Mouse (Mus musculus) heart, embryonic 10.5 days (tissue): ENCODE measurements around the gene Usp2. TPM values are rescaled to one million over a fixed set of nuclear protein-coding genes. Genes with fewer than 3 reads are reported as not detected.

ENCODE experiments used
- DNase-seq: peaks from one replicate; pipeline ENCODE4 v3.0.0-alpha.2; 2017; ENCODE audit warnings: low spot score
- H3K27ac ChIP-seq: fragments of 300-500 bp; sonication (generic); 2 replicates; pipeline ENCODE4 v1.5.1; 2016; ENCODE audit warnings: mild to moderate bottlenecking
- H3K27me3 ChIP-seq: fragments of 300-500 bp; sonication (generic); 2 replicates; pipeline ENCODE4 v1.6.1; 2016; ENCODE audit warnings: mild to moderate bottlenecking; ENCODE audit not compliant: poor library complexity, insufficient read depth, severe bottlenecking
- H3K36me3 ChIP-seq: fragments of 300-500 bp; sonication (generic); 2 replicates; pipeline ENCODE4 v1.6.1; 2016; ENCODE audit warnings: mild to moderate bottlenecking, moderate library complexity
- H3K4me1 ChIP-seq: fragments of 300-500 bp; sonication (generic); 2 replicates; pipeline ENCODE4 v1.6.1; 2016; ENCODE audit warnings: mild to moderate bottlenecking
- H3K4me3 ChIP-seq: fragments of 300-500 bp; sonication (generic); 2 replicates; pipeline ENCODE4 v1.5.1; 2016; ENCODE audit warnings: mild to moderate bottlenecking, moderate library complexity
- H3K9me3 ChIP-seq: fragments of 300-500 bp; sonication (generic); 2 replicates; pipeline ENCODE4 v1.6.1; 2016; ENCODE audit warnings: mild to moderate bottlenecking, moderate library complexity
- WGBS: fragments of 180-500 bp; shearing (Covaris S2); methylation state at CpG from one replicate; pipeline ENCODE4 v1.1.7; 2016; 5-methylcytosine and 5-hydroxymethylcytosine counted together
- polyA plus RNA-seq: library from polyadenylated mRNA; unstranded; fragments of >200 nt; fragmentation: Nextera tagmentation; extraction: Ambion mirVana; gene quantifications from 2 replicates; pipeline ENCODE4 v1.2.1, GENCODE M21; 2016

Usp2 gene
- polyA plus RNA-seq, 1 experiment from 2014 or later: 36.1 TPM

- H3K27me3 ChIP-seq: peaks cover 20% of the 10 kb centered on the region; the same call in 1 of the 2 replicates
- 32% methylated on average over 12 of the region's 12 CpGs for WGBS
- H3K36me3 ChIP-seq: peaks cover 46% of the 10 kb centered on the region
- peak overlapping the region; percentile 78; the same call in 1 of the 2 replicates for H3K4me3 ChIP-seq
- no peak for DNase-seq
- peak overlapping the region; percentile 92 for H3K27ac ChIP-seq
- peaks cover 64% of the 10 kb centered on the region for H3K4me1 ChIP-seq
- H3K9me3 ChIP-seq: no peaks in the 10 kb centered on the region
Observed at GRCm38 (mm10) chr9:44088877-44089608, 22.2 kb downstream of the Usp2 start.

GRCm38 (mm10) chr9:44093612-44094503 lies 27.0 kb downstream of the Usp2 start:
- Histone ChIP-seq H3K4me3 (no peak overlapping the region), H3K9me3 (no peaks in the 10 kb centered on the region), H3K27me3 (no peaks in the 10 kb centered on the region), H3K36me3 (peaks cover 52% of the 10 kb centered on the region), H3K27ac (no peak overlapping the region), H3K4me1 (peaks cover 47% of the 10 kb centered on the region)
- DNase-seq: peak; percentile 88
- WGBS: 40% methylated on average over 24 of the region's 24 CpGs

GRCm38 (mm10) chr9:44094737-44095136 lies 27.9 kb downstream of the Usp2 start:
- Histone ChIP-seq H3K4me3 (no peak overlapping the region), H3K27ac (no peak overlapping the region), H3K4me1 (peaks cover 38% of the 10 kb centered on the region), H3K36me3 (peaks cover 44% of the 10 kb centered on the region), H3K27me3 (no peaks in the 10 kb centered on the region), H3K9me3 (no peaks in the 10 kb centered on the region)
- DNase-seq: no peak
- 82% methylated on average over 3 of the region's 3 CpGs for WGBS

- H3K27ac ChIP-seq: peak overlapping the region; percentile 87; the same call in 1 of the 2 replicates
Observed at GRCm38 (mm10) chr9:44095781-44096180, 29.0 kb downstream of the Usp2 start.

GRCm38 (mm10) chr9:44096536-44096935 lies 29.7 kb downstream of the Usp2 start:
- WGBS: 32% methylated on average over 9 of the region's 9 CpGs
- Histone ChIP-seq H3K27me3 (no peaks in the 10 kb centered on the region), H3K9me3 (no peaks in the 10 kb centered on the region), H3K36me3 (peaks cover 27% of the 10 kb centered on the region), H3K4me3 (no peak overlapping the region), H3K27ac (peak overlapping the region; percentile 87), H3K4me1 (peaks cover 33% of the 10 kb centered on the region)
- peak; percentile 93 for DNase-seq

More at GRCm38 (mm10) chr9:44095781-44096180, 29.0 kb downstream of the Usp2 start:
- DNase-seq: no peak
- Histone ChIP-seq H3K4me3 (no peak overlapping the region), H3K9me3 (no peaks in the 10 kb centered on the region), H3K4me1 (peaks cover 33% of the 10 kb centered on the region), H3K27me3 (no peaks in the 10 kb centered on the region), H3K36me3 (peaks cover 34% of the 10 kb centered on the region)
- WGBS: 88% methylated on average over 9 of the region's 9 CpGs

- H3K36me3 ChIP-seq: peaks cover 22% of the 10 kb centered on the region
- H3K4me1 ChIP-seq: peaks cover 24% of the 10 kb centered on the region
- 74% methylated on average over 9 of the region's 9 CpGs for WGBS
- no peaks in the 10 kb centered on the region for H3K27me3 ChIP-seq
- no peak within 1 kb of the TSS for H3K4me3 ChIP-seq
- no peak for DNase-seq
- H3K9me3 ChIP-seq: no peaks in the 10 kb centered on the region
- no peak within 1 kb of the TSS for H3K27ac ChIP-seq
Observed at GRCm38 (mm10) chr9:44101490-44101889, 34.7 kb downstream of the Usp2 start, which contains the start of gene Mfrp. Mfrp (plus strand) TSS chr9:44101729.

GRCm38 (mm10) chr9:44104881-44105280 lies 38.1 kb downstream of the Usp2 start:
- no peaks in the 10 kb centered on the region for H3K9me3 ChIP-seq
- DNase-seq: no peak
- H3K27ac ChIP-seq: no peak overlapping the region
- peaks cover 47% of the 10 kb centered on the region for H3K4me1 ChIP-seq
- H3K36me3 ChIP-seq: peaks cover 35% of the 10 kb centered on the region
- WGBS: 87% methylated on average over 7 of the region's 7 CpGs
- H3K4me3 ChIP-seq: no peak overlapping the region
- H3K27me3 ChIP-seq: no peaks in the 10 kb centered on the region

- Histone ChIP-seq H3K27me3 (no peaks in the 10 kb centered on the region), H3K4me1 (peaks cover 54% of the 10 kb centered on the region), H3K4me3 (no peak overlapping the region), H3K27ac (no peak overlapping the region), H3K9me3 (no peaks in the 10 kb centered on the region), H3K36me3 (peaks cover 37% of the 10 kb centered on the region)
- whole genome bisulfite sequencing: 80% methylated on average over 10 of the region's 10 CpGs
- DNase-seq: no peak
Observed at GRCm38 (mm10) chr9:44105781-44106180, 39.0 kb downstream of the Usp2 start.

GRCm38 (mm10) chr9:44106182-44106581 lies 39.4 kb downstream of the Usp2 start:
- H3K9me3 ChIP-seq: no peaks in the 10 kb centered on the region
- DNase-seq: no peak
- H3K27me3 ChIP-seq: no peaks in the 10 kb centered on the region
- WGBS: 95% methylated on average over 7 of the region's 7 CpGs
- peaks cover 54% of the 10 kb centered on the region for H3K4me1 ChIP-seq
- H3K27ac ChIP-seq: no peak overlapping the region
- peaks cover 37% of the 10 kb centered on the region for H3K36me3 ChIP-seq
- no peak overlapping the region for H3K4me3 ChIP-seq

- H3K27me3 ChIP-seq: no peaks in the 10 kb centered on the region
- no peak overlapping the region for H3K4me3 ChIP-seq
- no peak for DNase-seq
- H3K9me3 ChIP-seq: no peaks in the 10 kb centered on the region
- 0 out of 2 replicates have a peak overlapping the region, but pooled peaks have one; percentile 67 for H3K27ac ChIP-seq
- WGBS: 82% methylated on average over 4 of the region's 4 CpGs
- peaks cover 37% of the 10 kb centered on the region for H3K36me3 ChIP-seq
- H3K4me1 ChIP-seq: peaks cover 56% of the 10 kb centered on the region
Observed at GRCm38 (mm10) chr9:44106596-44106995, 39.8 kb downstream of the Usp2 start.

GRCm38 (mm10) chr9:44107110-44107509 lies 40.3 kb downstream of the Usp2 start, which contains the start of gene C1qtnf5:
C1qtnf5 (plus strand) TSS chr9:44107245.
- peaks cover 59% of the 10 kb centered on the region for H3K4me1 ChIP-seq
- peaks cover 37% of the 10 kb centered on the region for H3K36me3 ChIP-seq
- peak within 1 kb of the TSS; percentile 67 for H3K27ac ChIP-seq
- peak within 1 kb of the TSS; percentile 35; the same call in 1 of the 2 replicates for H3K4me3 ChIP-seq
- DNase-seq: no peak
- no peaks in the 10 kb centered on the region for H3K9me3 ChIP-seq
- 43% methylated on average over 8 of the region's 8 CpGs for WGBS
- H3K27me3 ChIP-seq: no peaks in the 10 kb centered on the region

- H3K27ac ChIP-seq: peak overlapping the region; percentile 67
- peaks cover 37% of the 10 kb centered on the region for H3K36me3 ChIP-seq
- 32% methylated on average over 25 of the region's 25 CpGs for WGBS
- H3K9me3 ChIP-seq: no peaks in the 10 kb centered on the region
- peaks cover 54% of the 10 kb centered on the region for H3K4me1 ChIP-seq
- H3K27me3 ChIP-seq: no peaks in the 10 kb centered on the region
- no peak for DNase-seq
- H3K4me3 ChIP-seq: peak overlapping the region; percentile 35; the same call in 1 of the 2 replicates
Observed at GRCm38 (mm10) chr9:44107557-44108179, 40.8 kb downstream of the Usp2 start.
